Mouse (Mus musculus) kidney, postnatal 4 days (tissue): Measurements from ENCODE around the gene Gm9767.

Source experiments
- DNase-seq, 2 experiments: peaks; one replicate each; pipeline ENCODE4 v3.0.0; 2021; ENCODE audit warnings: mixed read lengths in 2 of 2

Gm9767 gene

GRCm38 (mm10) chr10:26077671-26078481 lies at the start of gene Gm9767:
Gm9767 (plus strand) TSS chr10:26078255.
- peak; percentile 20 to 22 for DNase-seq

GRCm38 (mm10) chr10:26034931-26035330 lies 43.1 kb upstream of the Gm9767 start:
- no peak for DNase-seq

- DNase-seq = no peak
Observed at GRCm38 (mm10) chr10:26051177-26051576, 26.9 kb upstream of the Gm9767 start.

- no peak for DNase-seq
Observed at GRCm38 (mm10) chr10:26059662-26060307, 18.3 kb upstream of the Gm9767 start.

- no peak for DNase-seq
Observed at GRCm38 (mm10) chr10:26063071-26063470, 15.0 kb upstream of the Gm9767 start.

GRCm38 (mm10) chr10:26071986-26072385 lies 6.1 kb upstream of the Gm9767 start:
- no peak for DNase-seq

- no peak for DNase-seq
Observed at GRCm38 (mm10) chr10:26076949-26077348, 1.1 kb upstream of the Gm9767 start.

GRCm38 (mm10) chr10:26078521-26079142 lies 577 bp downstream of the Gm9767 start, which contains the start of gene Tmem200a:
Tmem200a (minus strand) TSS chr10:26079052.
- DNase-seq = peak; percentile 80 to 86

GRCm38 (mm10) chr10:26079678-26080077 lies 1.6 kb downstream of the Gm9767 start:
- DNase-seq = no peak

GRCm38 (mm10) chr10:26082081-26082480 lies 4.0 kb downstream of the Gm9767 start:
- DNase-seq = peak; percentile 44 to 55

GRCm38 (mm10) chr10:26103330-26103982 lies 25.4 kb downstream of the Gm9767 start:
- DNase-seq = no peak

GRCm38 (mm10) chr10:26114409-26114808 lies 36.4 kb downstream of the Gm9767 start:
- no peak for DNase-seq

GRCm38 (mm10) chr10:26119067-26119821 lies 41.2 kb downstream of the Gm9767 start:
- no peak for DNase-seq

- no peak for DNase-seq
Observed at GRCm38 (mm10) chr10:26119822-26120183, 41.7 kb downstream of the Gm9767 start.
